Mouse (Mus musculus): Measurements from ENCODE around the gene Ubr2.
A peak's percentile ranks its signal among the peaks of the same experiment; 100 is the strongest.

- peak; percentile 97 for TF ChIP-seq POLR2A (IDR thresholded peaks at IDR 0.05; ENCODE audit: low read depth, low read length)
- no peak for TF ChIP-seq MAFK (IDR thresholded peaks at IDR 0.05; ENCODE audit: insufficient replicate concordance, low read length)
- TF ChIP-seq E2F4 (IDR thresholded peaks at IDR 0.05; ENCODE audit: insufficient replicate concordance, low read depth, low read length): no peak
- TF ChIP-seq CTCF (conservative IDR thresholded peaks at IDR 0.05 in 1 of 2, IDR thresholded peaks at IDR 0.05 in 1 of 2; ENCODE audit: low read depth in 2 of 2, low read length in 2 of 2): no peak
- TF ChIP-seq ZC3H11A (IDR thresholded peaks at IDR 0.05; ENCODE audit: low read depth, low read length): no peak
- peak; percentile 97 for TF ChIP-seq MXI1 (IDR thresholded peaks at IDR 0.05; ENCODE audit: low read depth, low read length)
- TF ChIP-seq NRF1 (IDR thresholded peaks at IDR 0.05; ENCODE audit: low read depth, low read length): no peak; the same call in 1 of the 2 replicates
- no peak for TF ChIP-seq RAD21 (IDR thresholded peaks at IDR 0.05; ENCODE audit: low read depth, low read length)
- TF ChIP-seq USF1 (IDR thresholded peaks at IDR 0.05; ENCODE audit: low read depth, low read length): no peak
- no peak for TF ChIP-seq ZKSCAN1 (IDR thresholded peaks at IDR 0.05; ENCODE audit: borderline replicate concordance, low read depth, low read length)
- peak; percentile 75 for TF ChIP-seq TBP (conservative IDR thresholded peaks at IDR 0.05; ENCODE audit: low read depth, low read length)
- 0 out of 2 replicates have a peak, but pooled peaks have one; percentile 26 for TF ChIP-seq EP300 (IDR thresholded peaks at IDR 0.05; ENCODE audit: low read length)
These were observed 120.1 kb downstream of the Ubr2 start, which contains the start of gene Tbcc for GRCm38 (mm10) chr17:46890116-46890815.

Measured in CH12.LX (cell line).